Mouse (Mus musculus) Muller cell, postnatal 12 days (primary cell): ENCODE data around the gene Irs1.

Source experiments
- DNase-seq: peaks from one replicate; pipeline ENCODE4 v3.0.0-alpha.2; 2015; ENCODE audit errors: inconsistent ontology term

Gene Irs1

DNA sequence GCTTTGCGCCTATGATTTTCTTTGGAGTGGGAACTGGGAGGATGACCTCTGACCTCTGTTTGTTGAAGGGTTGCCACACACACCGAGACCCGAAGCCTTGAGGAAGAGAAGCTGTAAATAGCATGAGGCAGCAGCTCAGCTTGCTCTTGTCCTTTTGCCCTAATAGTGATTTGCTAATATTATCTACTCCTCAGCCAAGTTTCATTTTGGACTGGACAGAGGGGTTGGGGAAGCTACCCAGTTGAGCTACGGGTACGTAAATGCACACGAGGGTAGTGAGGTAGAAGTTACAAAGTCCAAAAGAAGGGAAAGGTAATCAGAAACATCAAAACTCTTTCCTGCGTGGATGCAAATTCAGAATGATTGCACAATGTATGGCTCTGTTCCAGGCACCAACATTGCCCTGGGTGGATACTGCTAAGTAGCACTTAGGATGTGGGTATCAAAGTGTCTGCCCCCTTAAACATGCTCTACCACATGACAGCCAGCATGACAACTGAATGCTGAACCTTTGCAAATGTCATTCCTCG lies 107.2 kb downstream of the Irs1 start:
- no peak for DNase-seq
